Mouse (Mus musculus) cortical plate, adult 2 months (tissue): ENCODE data around the gene Rtl5.

Experiments
- CTCF ChIP-seq: fragments of 200-500 bp; IDR thresholded peaks from 2 replicates; pipeline ENCODE4 v1.5.1; 2011; ENCODE audit warnings: mild to moderate bottlenecking, control low read depth, low read length; ENCODE audit not compliant: insufficient read depth; ENCODE audit errors: extremely low read depth
- POLR2A ChIP-seq: fragments of 200-500 bp; IDR thresholded peaks from 2 replicates; pipeline ENCODE4 v1.6.1; 2011; ENCODE audit warnings: mild to moderate bottlenecking, low read length, control low read depth; ENCODE audit not compliant: insufficient read depth; ENCODE audit errors: extremely low read depth

- no peak for TF ChIP-seq CTCF
- TF ChIP-seq POLR2A = no peak
Measured at GRCm38 (mm10) chrX:102024976-102025375, 46.1 kb downstream of the Rtl5 start.
